Mouse (Mus musculus): Measurements from ENCODE around the gene Shd. TPM values are rescaled to one million over a fixed set of nuclear protein-coding genes. Genes with fewer than 3 reads are reported as not detected.

The Shd gene
- total RNA-seq, 2 experiments from 2014 or later: 1.6 to 3.8 TPM

GRCm38 (mm10) chr17:56007444-56008355 lies 37.4 kb downstream of the Shd start:
- DNase-seq: no peak

GRCm38 (mm10) chr17:56008356-56009087 lies 38.3 kb downstream of the Shd start:
- DNase-seq: peak; percentile 95

GRCm38 (mm10) chr17:56009088-56009961 lies 39.1 kb downstream of the Shd start:
- peak; percentile 96 for DNase-seq

- DNase-seq: no peak
These were observed 39.6 kb downstream of the Shd start for GRCm38 (mm10) chr17:56009962-56010240.

- no peak for DNase-seq
These were observed 40.0 kb downstream of the Shd start for GRCm38 (mm10) chr17:56010255-56010654.

GRCm38 (mm10) chr17:56010681-56011080 lies 40.4 kb downstream of the Shd start:
- DNase-seq: peak; percentile 92

- DNase-seq: no peak
These were observed 41.2 kb downstream of the Shd start for GRCm38 (mm10) chr17:56011441-56011840.

- DNase-seq: no peak
These were observed 45.0 kb downstream of the Shd start for GRCm38 (mm10) chr17:56015293-56015692.

- DNase-seq: no peak
These were observed 46.1 kb downstream of the Shd start for GRCm38 (mm10) chr17:56016382-56016781.

- no peak for DNase-seq
These were observed 46.8 kb downstream of the Shd start for GRCm38 (mm10) chr17:56016793-56017785.

GRCm38 (mm10) chr17:56017848-56018247 lies 47.6 kb downstream of the Shd start:
- DNase-seq: no peak

- peak; percentile 74 for DNase-seq
These were observed 48.3 kb downstream of the Shd start for GRCm38 (mm10) chr17:56018347-56019131.

GRCm38 (mm10) chr17:56020400-56021084 lies 50.3 kb downstream of the Shd start:
- no peak for DNase-seq

GRCm38 (mm10) chr17:56021161-56021910 lies 51.1 kb downstream of the Shd start:
- no peak for DNase-seq

- DNase-seq: no peak
These were observed 52.1 kb downstream of the Shd start for GRCm38 (mm10) chr17:56022131-56022988.

GRCm38 (mm10) chr17:56022989-56023290 lies 52.7 kb downstream of the Shd start:
- no peak for DNase-seq

GRCm38 (mm10) chr17:56023386-56023785 lies 53.1 kb downstream of the Shd start:
- no peak for DNase-seq

GRCm38 (mm10) chr17:56024476-56024875 lies 54.2 kb downstream of the Shd start:
- no peak for DNase-seq
